Mouse (Mus musculus) midbrain, embryonic 12.5 days (tissue): Measurements from ENCODE around the gene Coq8a. TPM values are rescaled to one million over a fixed set of nuclear protein-coding genes. Genes with fewer than 3 reads are reported as not detected.
A peak's percentile ranks its signal among the peaks of the same experiment; 100 is the strongest.

Source experiments
- ATAC-seq: fragments of 200-750 bp; cut with Nextera tagmentation; 2 replicates; pipeline ENCODE4 v1.8.0; 2017; ENCODE audit warnings: low read depth, moderate TSS enrichment, moderate library complexity; ENCODE audit not compliant: low FRiP score
- H3K27ac ChIP-seq: fragments of 300-500 bp; sonication (generic); replicated peaks from 2 replicates; pipeline ENCODE4 v1.5.1; 2016; ENCODE audit warnings: mild to moderate bottlenecking
- H3K27me3 ChIP-seq: fragments of 300-500 bp; sonication (generic); 2 replicates; pipeline ENCODE4 v1.6.1; 2016; ENCODE audit warnings: mild to moderate bottlenecking
- H3K36me3 ChIP-seq: fragments of 300-500 bp; sonication (generic); 2 replicates; pipeline ENCODE4 v1.6.1; 2016
- H3K4me1 ChIP-seq: fragments of 300-500 bp; sonication (generic); 2 replicates; pipeline ENCODE4 v1.6.1; 2016
- H3K4me2 ChIP-seq: fragments of 300-500 bp; sonication (generic); replicated peaks from 2 replicates; pipeline ENCODE4 v1.6.1; 2016; ENCODE audit warnings: mild to moderate bottlenecking, moderate library complexity
- H3K4me3 ChIP-seq: fragments of 300-500 bp; sonication (generic); 2 replicates; pipeline ENCODE4 v1.5.1; 2016; ENCODE audit warnings: mild to moderate bottlenecking
- H3K9ac ChIP-seq: fragments of 300-500 bp; sonication (generic); replicated peaks from 2 replicates; pipeline ENCODE4 v1.6.1; 2016; ENCODE audit warnings: mild to moderate bottlenecking, moderate library complexity
- H3K9me3 ChIP-seq: fragments of 300-500 bp; sonication (generic); 2 replicates; pipeline ENCODE4 v1.6.1; 2016; ENCODE audit warnings: mild to moderate bottlenecking
- WGBS: fragments of 180-500 bp; shearing (Covaris S2); methylation state at CpG from one replicate; pipeline ENCODE4 v1.1.7; 2016; 5-methylcytosine and 5-hydroxymethylcytosine counted together
- polyA plus RNA-seq: library from polyadenylated mRNA; unstranded; fragments of >200 nt; fragmentation: Nextera tagmentation; extraction: Ambion mirVana; gene quantifications from 2 replicates; pipeline ENCODE4 v1.2.1, GENCODE M21; 2016

The Coq8a gene
- polyA plus RNA-seq: 1.8 and 2.7 TPM in 2 replicates

GRCm38 (mm10) chr1:180198959-180199714 lies at the start of gene Coq8a:
Gene Coq8a (minus strand): TSS chr1:180199602.
- Histone ChIP-seq H3K4me1 (peaks cover 12% of the 10 kb centered on the region), H3K27ac (no peak within 1 kb of the TSS), H3K9ac (no peak within 1 kb of the TSS), H3K4me3 (no peak within 1 kb of the TSS), H3K36me3 (no peaks in the 10 kb centered on the region), H3K4me2 (no peak within 1 kb of the TSS), H3K27me3 (peaks cover 12% of the 10 kb centered on the region), H3K9me3 (no peaks in the 10 kb centered on the region)
- ATAC-seq: no peak
- WGBS: 72% methylated on average over 4 of the region's 4 CpGs

DNA sequence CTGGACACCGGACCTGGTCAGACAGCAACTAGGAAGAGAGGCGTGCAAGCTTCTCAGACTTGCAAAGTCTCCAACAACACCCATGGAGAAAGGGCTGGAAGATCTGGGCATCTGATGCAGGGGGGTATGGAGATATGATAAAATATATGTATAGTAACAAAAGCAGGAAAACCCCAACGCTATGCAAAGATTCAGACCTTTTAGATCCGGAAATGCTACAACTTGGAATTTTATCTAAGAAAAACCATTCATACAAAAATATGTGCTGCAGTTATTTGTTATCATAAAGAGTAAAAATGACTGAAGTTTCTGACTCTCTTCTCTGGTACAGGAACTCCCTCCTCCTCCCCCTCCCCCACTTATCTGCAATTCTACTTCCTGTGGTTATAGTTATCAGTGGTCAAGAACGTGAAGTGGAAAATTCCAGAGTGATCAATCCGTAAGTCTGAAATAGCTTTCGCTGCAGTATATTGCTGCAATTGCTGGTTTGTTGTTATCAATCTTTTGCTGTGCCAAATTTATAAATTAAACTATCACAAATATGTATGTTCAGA lies 49.3 kb upstream of the Coq8a start:
- ATAC-seq: no peak
- WGBS: 95% methylated on average over 7 of the region's 7 CpGs
- Histone ChIP-seq H3K36me3 (no peaks in the 10 kb centered on the region), H3K9ac (no peak overlapping the region), H3K4me2 (no peak overlapping the region), H3K9me3 (no peaks in the 10 kb centered on the region), H3K27me3 (0 out of 2 replicates have a peak, but pooled peaks cover 5% of the 10 kb centered on the region), H3K4me3 (no peak overlapping the region), H3K27ac (no peak overlapping the region), H3K4me1 (peaks cover 13% of the 10 kb centered on the region; the same call in 1 of the 2 replicates)

DNA sequence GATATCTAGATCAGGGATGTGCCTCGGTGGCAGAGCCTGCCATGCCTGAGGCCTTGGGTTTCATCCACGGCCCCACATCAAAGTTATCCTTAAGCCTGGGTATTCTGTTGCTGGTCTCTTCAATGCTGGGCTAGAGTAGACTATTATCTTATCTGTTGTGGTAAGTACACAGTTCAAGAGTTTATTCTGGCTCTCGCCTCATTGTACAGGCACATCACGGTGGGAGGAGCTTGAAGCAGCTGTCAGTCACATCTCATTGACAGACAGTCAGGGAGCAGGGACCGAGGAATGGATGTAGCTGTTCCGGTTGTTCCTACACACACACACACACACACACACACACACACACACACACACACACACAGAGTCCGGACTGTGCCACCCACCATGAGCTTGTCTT lies 48.5 kb upstream of the Coq8a start:
- H3K4me2 ChIP-seq: no peak overlapping the region
- no peaks in the 10 kb centered on the region; the same call in 1 of the 2 replicates for H3K9me3 ChIP-seq
- H3K4me3 ChIP-seq: no peak overlapping the region
- 87% methylated on average over 7 of the region's 7 CpGs for whole genome bisulfite sequencing
- peaks cover 13% of the 10 kb centered on the region; the same call in 1 of the 2 replicates for H3K4me1 ChIP-seq
- no peaks in the 10 kb centered on the region for H3K36me3 ChIP-seq
- ATAC-seq: no peak
- no peak overlapping the region for H3K9ac ChIP-seq
- H3K27ac ChIP-seq: no peak overlapping the region
- H3K27me3 ChIP-seq: 0 out of 2 replicates have a peak, but pooled peaks cover 5% of the 10 kb centered on the region

- H3K9me3 ChIP-seq: no peaks in the 10 kb centered on the region; the same call in 1 of the 2 replicates
- H3K27me3 ChIP-seq: 0 out of 2 replicates have a peak, but pooled peaks cover 1% of the 10 kb centered on the region
- no peak overlapping the region for H3K27ac ChIP-seq
- 88% methylated on average over 13 of the region's 13 CpGs for WGBS
- no peak overlapping the region for H3K9ac ChIP-seq
- no peak overlapping the region for H3K4me3 ChIP-seq
- ATAC-seq: no peak
- H3K36me3 ChIP-seq: no peaks in the 10 kb centered on the region
- 0 out of 2 replicates have a peak, but pooled peaks cover 8% of the 10 kb centered on the region for H3K4me1 ChIP-seq
- no peak overlapping the region for H3K4me2 ChIP-seq
Observed at GRCm38 (mm10) chr1:180245741-180246507, 46.5 kb upstream of the Coq8a start.

DNA sequence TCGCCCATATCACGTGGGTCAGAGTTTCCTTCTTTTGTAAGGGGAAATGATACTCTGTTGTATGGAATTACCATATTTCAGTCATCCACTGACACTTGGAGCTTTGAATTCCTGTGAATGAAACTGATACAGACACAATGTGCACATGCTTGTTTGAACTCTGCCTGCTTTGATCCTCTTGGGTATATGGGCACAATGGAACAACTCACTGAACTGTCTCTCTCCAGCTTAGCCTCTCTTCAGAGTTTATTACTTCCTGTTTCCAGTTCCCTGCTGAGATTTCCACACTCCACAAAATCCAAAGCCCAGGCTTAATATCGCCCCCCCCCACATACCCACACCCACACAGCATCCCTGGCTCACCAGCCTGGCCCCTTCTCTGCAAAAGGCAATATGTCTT lies 32.3 kb upstream of the Coq8a start:
- no peak overlapping the region for H3K9ac ChIP-seq
- H3K4me1 ChIP-seq: peaks cover 4% of the 10 kb centered on the region
- H3K27ac ChIP-seq: no peak overlapping the region
- no peaks in the 10 kb centered on the region for H3K36me3 ChIP-seq
- 62% methylated on average over 3 of the region's 3 CpGs for WGBS
- H3K4me2 ChIP-seq: no peak overlapping the region
- H3K27me3 ChIP-seq: no peaks in the 10 kb centered on the region
- no peaks in the 10 kb centered on the region for H3K9me3 ChIP-seq
- ATAC-seq: no peak
- H3K4me3 ChIP-seq: no peak overlapping the region

DNA sequence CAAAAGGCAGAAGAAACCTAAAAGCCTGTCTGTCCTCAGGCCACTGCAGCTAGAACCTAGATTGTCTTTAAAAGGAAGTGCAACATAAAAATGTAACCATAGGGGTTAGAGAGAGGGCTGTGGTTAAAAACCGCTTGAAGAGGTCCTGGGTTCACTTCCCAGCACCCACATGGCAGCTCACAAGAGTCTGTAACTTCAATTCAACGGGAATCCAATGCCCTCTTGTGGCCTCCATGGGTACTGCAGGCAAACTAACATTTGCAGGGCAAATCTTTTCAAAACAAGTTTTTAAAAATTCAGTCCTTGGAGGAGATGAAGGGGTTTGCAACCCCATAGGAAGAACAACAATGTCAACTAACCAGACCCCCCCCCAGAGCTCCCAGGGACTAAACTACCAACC lies 31.2 kb upstream of the Coq8a start:
- Histone ChIP-seq H3K4me3 (no peak overlapping the region), H3K4me2 (no peak overlapping the region), H3K9me3 (no peaks in the 10 kb centered on the region), H3K27me3 (no peaks in the 10 kb centered on the region), H3K9ac (no peak overlapping the region), H3K4me1 (peaks cover 14% of the 10 kb centered on the region), H3K27ac (no peak overlapping the region), H3K36me3 (no peaks in the 10 kb centered on the region)
- no peak for ATAC-seq
- 22% methylated on average over 2 of the region's 2 CpGs for WGBS

DNA sequence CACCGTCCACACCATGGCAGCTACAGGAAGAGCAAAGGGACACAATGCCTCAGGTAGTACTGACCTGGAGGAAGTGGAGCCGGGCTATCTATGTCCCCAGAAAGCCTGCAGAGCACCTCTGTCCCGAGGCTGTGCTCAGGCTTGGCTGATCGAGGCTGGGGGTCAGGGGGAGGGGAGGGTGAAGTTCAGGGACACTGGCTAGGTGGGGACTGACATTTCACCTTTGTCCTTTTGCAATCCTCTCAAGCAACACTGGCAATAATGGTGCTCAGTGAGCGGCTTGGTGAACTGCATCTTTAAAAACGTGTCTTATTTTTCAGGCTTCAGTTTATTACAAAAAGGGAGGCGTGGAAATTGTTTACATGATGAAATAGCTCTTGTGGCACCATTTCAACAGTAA lies 30.5 kb upstream of the Coq8a start:
- WGBS: 86% methylated on average over 7 of the region's 7 CpGs
- no peaks in the 10 kb centered on the region for H3K36me3 ChIP-seq
- H3K9me3 ChIP-seq: no peaks in the 10 kb centered on the region
- no peak overlapping the region for H3K4me2 ChIP-seq
- no peak overlapping the region for H3K27ac ChIP-seq
- no peak for ATAC-seq
- no peak overlapping the region for H3K9ac ChIP-seq
- peaks cover 17% of the 10 kb centered on the region for H3K4me1 ChIP-seq
- H3K27me3 ChIP-seq: no peaks in the 10 kb centered on the region
- no peak overlapping the region for H3K4me3 ChIP-seq

DNA sequence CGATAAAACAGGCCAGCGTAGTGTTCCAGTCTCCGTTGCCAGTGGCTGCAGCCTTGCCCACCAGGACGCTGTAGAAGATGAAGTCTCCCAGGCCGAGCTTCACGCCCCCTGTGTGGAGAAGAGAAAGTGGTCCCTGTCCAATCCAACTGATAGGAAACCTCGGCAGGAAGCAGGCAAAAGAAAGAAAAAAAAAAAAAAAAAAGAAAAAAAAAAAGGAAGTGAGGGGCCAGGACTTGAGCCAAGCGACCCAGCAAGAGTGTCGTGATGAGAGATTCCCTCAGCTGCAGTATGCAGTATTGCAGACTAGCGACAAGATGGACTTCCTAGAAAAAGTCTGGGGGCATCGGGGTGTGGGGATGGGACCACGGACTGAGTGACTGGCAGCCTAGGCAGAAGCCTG lies 29.5 kb upstream of the Coq8a start:
- H3K27ac ChIP-seq: no peak overlapping the region
- H3K9me3 ChIP-seq: no peaks in the 10 kb centered on the region
- ATAC-seq: no peak
- H3K4me1 ChIP-seq: peaks cover 17% of the 10 kb centered on the region
- no peak overlapping the region for H3K9ac ChIP-seq
- no peak overlapping the region for H3K4me3 ChIP-seq
- H3K4me2 ChIP-seq: no peak overlapping the region
- no peaks in the 10 kb centered on the region for H3K27me3 ChIP-seq
- no peaks in the 10 kb centered on the region for H3K36me3 ChIP-seq
- 88% methylated on average over 12 of the region's 12 CpGs for WGBS

- Histone ChIP-seq H3K4me1 (peaks cover 17% of the 10 kb centered on the region), H3K36me3 (no peaks in the 10 kb centered on the region), H3K27me3 (no peaks in the 10 kb centered on the region), H3K4me3 (no peak overlapping the region), H3K9me3 (no peaks in the 10 kb centered on the region), H3K27ac (no peak overlapping the region), H3K9ac (no peak overlapping the region; the same call in 1 of the 2 replicates), H3K4me2 (peak overlapping the region; percentile 77; the same call in 1 of the 2 replicates)
- 79% methylated on average over 3 of the region's 3 CpGs for WGBS
- no peak for ATAC-seq
Observed at GRCm38 (mm10) chr1:180226766-180227165, 27.4 kb upstream of the Coq8a start.

GRCm38 (mm10) chr1:180226221-180226713 lies 26.9 kb upstream of the Coq8a start:
- peak overlapping the region; percentile 39; the same call in 1 of the 2 replicates for H3K27ac ChIP-seq
- no peaks in the 10 kb centered on the region for H3K36me3 ChIP-seq
- no peaks in the 10 kb centered on the region for H3K9me3 ChIP-seq
- peak overlapping the region; percentile 39 for H3K9ac ChIP-seq
- peaks cover 17% of the 10 kb centered on the region for H3K4me1 ChIP-seq
- peak; percentile 35; the same call in 1 of the 2 replicates for ATAC-seq
- H3K4me2 ChIP-seq: peak overlapping the region; percentile 77
- no peaks in the 10 kb centered on the region for H3K27me3 ChIP-seq
- 10% methylated on average over 12 of the region's 12 CpGs for WGBS
- H3K4me3 ChIP-seq: peak overlapping the region; percentile 47

- Histone ChIP-seq H3K27ac (peak overlapping the region; percentile 39; the same call in 1 of the 2 replicates), H3K4me1 (peaks cover 17% of the 10 kb centered on the region), H3K9me3 (no peaks in the 10 kb centered on the region), H3K9ac (peak overlapping the region; percentile 39), H3K4me3 (peak overlapping the region; percentile 47), H3K4me2 (peak overlapping the region; percentile 77), H3K27me3 (no peaks in the 10 kb centered on the region), H3K36me3 (no peaks in the 10 kb centered on the region)
- WGBS: 17% methylated on average over 21 of the region's 21 CpGs
- peak; percentile 83 for ATAC-seq
Observed at GRCm38 (mm10) chr1:180225500-180226220, 26.3 kb upstream of the Coq8a start.
